Mouse (Mus musculus): ENCODE results near the gene Mdh2. TPM values are rescaled to one million over a fixed set of nuclear protein-coding genes. Genes with fewer than 3 reads are reported as not detected.
A peak's percentile ranks its signal among the peaks of the same experiment; 100 is the strongest.

The Mdh2 gene
- polyA plus RNA-seq, 1 experiment from 2014 or later, result 600 TPM

- 0 out of 2 replicates have a peak overlapping the region, but pooled peaks have one; percentile 15 for H3K4me3 ChIP-seq (ENCODE audit: low read depth, low read length)
- no peaks in the 10 kb centered on the region for H3K9me3 ChIP-seq (replicated peaks; ENCODE audit: control insufficient read depth, low read length, poor library complexity, severe bottlenecking)
- no peak for ATAC-seq
- H3K4me2 ChIP-seq (ENCODE audit: low read length), result peak overlapping the region; percentile 35
- peak overlapping the region; percentile 56 for H3K9ac ChIP-seq (ENCODE audit: low read depth, low read length)
- H3K4me1 ChIP-seq (ENCODE audit: control insufficient read depth, insufficient read depth, low read length), result peaks cover 11% of the 10 kb centered on the region
- H3K27ac ChIP-seq (ENCODE audit: low read length), result peak overlapping the region; percentile 81
- 5% methylated on average over 5 of the region's 5 CpGs for WGBS
- peaks cover 19% of the 10 kb centered on the region for H3K36me3 ChIP-seq (ENCODE audit: control insufficient read depth, insufficient read depth, low read length)
- H3K27me3 ChIP-seq (ENCODE audit: control insufficient read depth, insufficient read depth, low read depth, low read length), result no peaks in the 10 kb centered on the region
These were observed 16.5 kb downstream of the Mdh2 start for GRCm38 (mm10) chr5:135794859-135795181.

- Histone ChIP-seq H3K9ac (ENCODE audit: low read depth, low read length) (no peak overlapping the region), H3K4me3 (ENCODE audit: low read depth, low read length) (no peak overlapping the region), H3K9me3 (replicated peaks; ENCODE audit: control insufficient read depth, low read length, poor library complexity, severe bottlenecking) (no peaks in the 10 kb centered on the region; the same call in 1 of the 2 replicates), H3K4me2 (ENCODE audit: low read length) (no peak overlapping the region), H3K36me3 (ENCODE audit: control insufficient read depth, insufficient read depth, low read length) (no peaks in the 10 kb centered on the region), H3K4me1 (ENCODE audit: control insufficient read depth, insufficient read depth, low read length) (peaks cover 18% of the 10 kb centered on the region), H3K27me3 (ENCODE audit: control insufficient read depth, insufficient read depth, low read depth, low read length) (no peaks in the 10 kb centered on the region), H3K27ac (ENCODE audit: low read length) (no peak overlapping the region)
- ATAC-seq, result no peak
- WGBS, result 40% methylated on average over 4 of the region's 4 CpGs
These were observed 21.5 kb downstream of the Mdh2 start for GRCm38 (mm10) chr5:135799746-135800145.

- Histone ChIP-seq H3K4me1 (ENCODE audit: control insufficient read depth, insufficient read depth, low read length) (peaks cover 13% of the 10 kb centered on the region), H3K27me3 (ENCODE audit: control insufficient read depth, insufficient read depth, low read depth, low read length) (no peaks in the 10 kb centered on the region), H3K9me3 (replicated peaks; ENCODE audit: control insufficient read depth, low read length, poor library complexity, severe bottlenecking) (no peaks in the 10 kb centered on the region; the same call in 1 of the 2 replicates), H3K36me3 (ENCODE audit: control insufficient read depth, insufficient read depth, low read length) (no peaks in the 10 kb centered on the region), H3K4me3 (ENCODE audit: low read depth, low read length) (no peak overlapping the region), H3K4me2 (ENCODE audit: low read length) (no peak overlapping the region), H3K9ac (ENCODE audit: low read depth, low read length) (peak overlapping the region; percentile 36), H3K27ac (ENCODE audit: low read length) (peak overlapping the region; percentile 64)
- ATAC-seq, result peak; percentile 57
- WGBS, result 3% methylated on average over 6 of the region's 6 CpGs
These were observed 22.6 kb downstream of the Mdh2 start for GRCm38 (mm10) chr5:135800927-135801326.

- no peak for ATAC-seq
- H3K36me3 ChIP-seq (ENCODE audit: control insufficient read depth, insufficient read depth, low read length), result no peaks in the 10 kb centered on the region
These were observed 24.4 kb downstream of the Mdh2 start for GRCm38 (mm10) chr5:135802641-135803040.

GRCm38 (mm10) chr5:135803135-135803534 lies 24.9 kb downstream of the Mdh2 start:
- Histone ChIP-seq H3K27ac (ENCODE audit: low read length) (no peak overlapping the region), H3K4me3 (ENCODE audit: low read depth, low read length) (no peak overlapping the region), H3K4me2 (ENCODE audit: low read length) (no peak overlapping the region), H3K4me1 (ENCODE audit: control insufficient read depth, insufficient read depth, low read length) (peaks cover 23% of the 10 kb centered on the region), H3K9ac (ENCODE audit: low read depth, low read length) (no peak overlapping the region), H3K36me3 (ENCODE audit: control insufficient read depth, insufficient read depth, low read length) (no peaks in the 10 kb centered on the region), H3K9me3 (replicated peaks; ENCODE audit: control insufficient read depth, low read length, poor library complexity, severe bottlenecking) (no peaks in the 10 kb centered on the region; the same call in 1 of the 2 replicates), H3K27me3 (ENCODE audit: control insufficient read depth, insufficient read depth, low read depth, low read length) (no peaks in the 10 kb centered on the region)
- no peak for ATAC-seq
- 70% methylated on average over 4 of the region's 4 CpGs for WGBS

More at GRCm38 (mm10) chr5:135802641-135803040, 24.4 kb downstream of the Mdh2 start:
- H3K4me2 ChIP-seq (ENCODE audit: low read length), result no peak overlapping the region
- 0 out of 2 replicates have a peak overlapping the region, but pooled peaks have one; percentile 22 for H3K27ac ChIP-seq (ENCODE audit: low read length)
- H3K4me3 ChIP-seq (ENCODE audit: low read depth, low read length), result no peak overlapping the region
- no peak overlapping the region for H3K9ac ChIP-seq (ENCODE audit: low read depth, low read length)
- H3K4me1 ChIP-seq (ENCODE audit: control insufficient read depth, insufficient read depth, low read length), result peaks cover 18% of the 10 kb centered on the region
- no peaks in the 10 kb centered on the region for H3K27me3 ChIP-seq (ENCODE audit: control insufficient read depth, insufficient read depth, low read depth, low read length)
- H3K9me3 ChIP-seq (replicated peaks; ENCODE audit: control insufficient read depth, low read length, poor library complexity, severe bottlenecking), result no peaks in the 10 kb centered on the region; the same call in 1 of the 2 replicates
- WGBS, result 91% methylated on average over 8 of the region's 8 CpGs

GRCm38 (mm10) chr5:135803676-135804075 lies 25.4 kb downstream of the Mdh2 start:
- Histone ChIP-seq H3K4me3 (ENCODE audit: low read depth, low read length) (no peak overlapping the region), H3K27ac (ENCODE audit: low read length) (no peak overlapping the region), H3K27me3 (ENCODE audit: control insufficient read depth, insufficient read depth, low read depth, low read length) (no peaks in the 10 kb centered on the region), H3K4me2 (ENCODE audit: low read length) (no peak overlapping the region), H3K9ac (ENCODE audit: low read depth, low read length) (no peak overlapping the region), H3K4me1 (ENCODE audit: control insufficient read depth, insufficient read depth, low read length) (peaks cover 27% of the 10 kb centered on the region), H3K36me3 (ENCODE audit: control insufficient read depth, insufficient read depth, low read length) (no peaks in the 10 kb centered on the region), H3K9me3 (replicated peaks; ENCODE audit: control insufficient read depth, low read length, poor library complexity, severe bottlenecking) (no peaks in the 10 kb centered on the region; the same call in 1 of the 2 replicates)
- ATAC-seq, result no peak
- 87% methylated on average over 4 of the region's 4 CpGs for WGBS

GRCm38 (mm10) chr5:135804735-135805134 lies 26.5 kb downstream of the Mdh2 start:
- peaks cover 36% of the 10 kb centered on the region for H3K4me1 ChIP-seq (ENCODE audit: control insufficient read depth, insufficient read depth, low read length)
- H3K27me3 ChIP-seq (ENCODE audit: control insufficient read depth, insufficient read depth, low read depth, low read length), result no peaks in the 10 kb centered on the region
- H3K4me3 ChIP-seq (ENCODE audit: low read depth, low read length), result no peak overlapping the region
- H3K9me3 ChIP-seq (replicated peaks; ENCODE audit: control insufficient read depth, low read length, poor library complexity, severe bottlenecking), result no peaks in the 10 kb centered on the region; the same call in 1 of the 2 replicates
- no peak for ATAC-seq
- H3K27ac ChIP-seq (ENCODE audit: low read length), result peak overlapping the region; percentile 41; the same call in 1 of the 2 replicates
- H3K4me2 ChIP-seq (ENCODE audit: low read length), result no peak overlapping the region
- no peaks in the 10 kb centered on the region for H3K36me3 ChIP-seq (ENCODE audit: control insufficient read depth, insufficient read depth, low read length)
- 49% methylated on average over 2 of the region's 2 CpGs for WGBS
- no peak overlapping the region for H3K9ac ChIP-seq (ENCODE audit: low read depth, low read length)

GRCm38 (mm10) chr5:135806555-135807262 lies 28.4 kb downstream of the Mdh2 start, which contains the start of gene Srrm3:
Gene Srrm3 (plus strand): TSS chr5:135806890.
- no peaks in the 10 kb centered on the region for H3K36me3 ChIP-seq (ENCODE audit: control insufficient read depth, insufficient read depth, low read length)
- H3K4me1 ChIP-seq (ENCODE audit: control insufficient read depth, insufficient read depth, low read length), result peaks cover 28% of the 10 kb centered on the region
- peak; percentile 47 for ATAC-seq
- peak within 1 kb of the TSS; percentile 78 for H3K4me3 ChIP-seq (ENCODE audit: low read depth, low read length)
- H3K4me2 ChIP-seq (ENCODE audit: low read length), result peak within 1 kb of the TSS; percentile 98
- peak within 1 kb of the TSS; percentile 76 for H3K27ac ChIP-seq (ENCODE audit: low read length)
- H3K9ac ChIP-seq (ENCODE audit: low read depth, low read length), result peak within 1 kb of the TSS; percentile 95
- no peaks in the 10 kb centered on the region for H3K27me3 ChIP-seq (ENCODE audit: control insufficient read depth, insufficient read depth, low read depth, low read length)
- H3K9me3 ChIP-seq (replicated peaks; ENCODE audit: control insufficient read depth, low read length, poor library complexity, severe bottlenecking), result no peaks in the 10 kb centered on the region; the same call in 1 of the 2 replicates
- WGBS, result 4% methylated on average over 29 of the region's 29 CpGs

GRCm38 (mm10) chr5:135807263-135807637 lies 29.0 kb downstream of the Mdh2 start:
- WGBS, result 48% methylated on average over 3 of the region's 3 CpGs
- H3K27me3 ChIP-seq (ENCODE audit: control insufficient read depth, insufficient read depth, low read depth, low read length), result no peaks in the 10 kb centered on the region
- peak overlapping the region; percentile 98 for H3K4me2 ChIP-seq (ENCODE audit: low read length)
- peak; percentile 57 for ATAC-seq
- no peak overlapping the region for H3K27ac ChIP-seq (ENCODE audit: low read length)
- H3K9ac ChIP-seq (ENCODE audit: low read depth, low read length), result peak overlapping the region; percentile 95
- H3K4me3 ChIP-seq (ENCODE audit: low read depth, low read length), result peak overlapping the region; percentile 78
- H3K36me3 ChIP-seq (ENCODE audit: control insufficient read depth, insufficient read depth, low read length), result no peaks in the 10 kb centered on the region
- peaks cover 26% of the 10 kb centered on the region for H3K4me1 ChIP-seq (ENCODE audit: control insufficient read depth, insufficient read depth, low read length)
- no peaks in the 10 kb centered on the region; the same call in 1 of the 2 replicates for H3K9me3 ChIP-seq (replicated peaks; ENCODE audit: control insufficient read depth, low read length, poor library complexity, severe bottlenecking)

Data from midbrain, embryonic 16.5 days (tissue).